Mouse (Mus musculus) liver, postnatal 0 days (tissue): Measurements from ENCODE around the gene Usp16.

Experiments used
- CTCF ChIP-seq: sonication (generic); IDR thresholded peaks from 2 replicates; pipeline ENCODE4 v1.5.1; 2016; ENCODE audit warnings: antibody characterized with exemption, low read depth
- EP300 ChIP-seq: IDR thresholded peaks from 2 replicates; pipeline ENCODE4 v1.6.1; 2016; ENCODE audit warnings: antibody characterized with exemption, low read depth, mild to moderate bottlenecking

DNA sequence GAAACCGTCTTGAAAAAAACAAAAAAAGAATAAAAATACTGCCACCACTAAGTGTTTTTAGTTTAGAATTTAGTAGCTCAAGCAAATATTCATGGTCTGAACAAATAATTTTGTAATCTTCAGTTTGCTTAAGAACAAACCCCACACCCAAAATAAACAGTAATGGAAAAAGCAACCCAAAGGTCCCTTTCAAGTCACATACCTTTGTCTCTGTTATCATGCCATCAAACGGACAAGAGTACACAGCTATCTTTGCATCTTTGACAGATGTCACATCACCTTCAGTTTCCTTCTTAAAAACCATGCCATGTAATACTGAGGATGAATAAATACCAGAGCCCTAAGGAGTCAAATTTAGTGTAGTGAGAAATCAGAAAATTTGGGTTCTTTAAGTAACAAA is 34.1 kb downstream of the Usp16 start:
- TF ChIP-seq CTCF: no peak
- TF ChIP-seq EP300: no peak
